Mouse (Mus musculus) ES-E14 (cell line): ENCODE data around the gene Adgre4. TPM values are rescaled to one million over a fixed set of nuclear protein-coding genes. Genes with fewer than 3 reads are reported as not detected.
"Not testable (repeated sequence)": the region's sequence is repeated elsewhere in the genome, so short reads cannot be mapped to it uniquely, and the experiment has no call there.

Experiments used
- DNase-seq: peaks from one replicate; pipeline ENCODE4 v3.0.0-alpha.2; 2013; ENCODE audit warnings: low read depth, low spot score
- H3K27ac ChIP-seq: 2 replicates; pipeline ENCODE4 v1.5.1; 2012; ENCODE audit warnings: low read depth, mild to moderate bottlenecking, low read length, moderate library complexity, mixed read lengths; ENCODE audit not compliant: poor library complexity, insufficient read depth, severe bottlenecking
- H3K36me3 ChIP-seq: 2 replicates; pipeline ENCODE4 v1.6.1; 2012; ENCODE audit warnings: mild to moderate bottlenecking, low read length, moderate library complexity, mixed read lengths; ENCODE audit not compliant: control insufficient read depth, poor library complexity, insufficient read depth, severe bottlenecking
- H3K4me1 ChIP-seq, 2 experiments: fragments of 150-350 bp in 1 of 2; sonication (generic) in 1 of 2; 2 replicates each; pipeline ENCODE4 v1.6.1; 2012; ENCODE audit warnings: low read length in 2 of 2, mild to moderate bottlenecking in 1 of 2, mixed read lengths in 1 of 2; ENCODE audit not compliant: control insufficient read depth in 2 of 2, insufficient read depth in 2 of 2, poor library complexity in 1 of 2
- H3K4me3 ChIP-seq, 2 experiments: fragments of 150-350 bp in 1 of 2; sonication (generic) in 1 of 2; 2 replicates each; pipeline ENCODE4 v1.5.1; 2012; ENCODE audit warnings: low read length in 2 of 2, low read depth in 1 of 2, mild to moderate bottlenecking in 1 of 2, mixed read lengths in 1 of 2; ENCODE audit not compliant: insufficient read depth in 1 of 2, poor library complexity in 1 of 2, severe bottlenecking in 1 of 2
- H3K9ac ChIP-seq: 2 replicates; pipeline ENCODE4 v1.6.1; 2012; ENCODE audit warnings: low read depth, mild to moderate bottlenecking, low read length, mixed read lengths; ENCODE audit not compliant: poor library complexity, insufficient read depth, severe bottlenecking
- H3K9me3 ChIP-seq: fragments of 150-350 bp; sonication (generic); 2 replicates; pipeline ENCODE4 v1.6.1; 2012; ENCODE audit warnings: low read depth, mild to moderate bottlenecking, low read length; ENCODE audit not compliant: control insufficient read depth, insufficient read depth
- CHD2 ChIP-seq: IDR thresholded peaks from 2 replicates; pipeline ENCODE4 v1.6.1; 2014; ENCODE audit warnings: mild to moderate bottlenecking, low read depth, low read length, inconsistent platforms
- HCFC1 ChIP-seq: IDR thresholded peaks from 2 replicates; pipeline ENCODE4 v1.6.1; 2012; ENCODE audit warnings: low read length, inconsistent platforms, borderline replicate concordance; ENCODE audit not compliant: insufficient read depth
- MAFK ChIP-seq: IDR thresholded peaks from 2 replicates; pipeline ENCODE4 v1.6.1; 2014; ENCODE audit warnings: mild to moderate bottlenecking, low read depth, low read length, inconsistent platforms; ENCODE audit not compliant: insufficient read depth
- ZC3H11A ChIP-seq: IDR thresholded peaks from 2 replicates; pipeline ENCODE4 v1.6.1; 2012; ENCODE audit warnings: low read depth, mild to moderate bottlenecking, inconsistent platforms, low read length, borderline replicate concordance
- ZNF384 ChIP-seq: IDR thresholded peaks from 2 replicates; pipeline ENCODE4 v1.6.1; 2012; ENCODE audit warnings: low read depth, low read length, inconsistent platforms
- in situ Hi-C, 2 experiments: fragments of 600-800 bp; cut with MboI; formaldehyde crosslinking; loops; one replicate each; pipeline ENCODE4 v1.15.1; 2025; ENCODE audit warnings: low sequenced_read_pairs in 2 of 2, inconsistent platforms in 1 of 2; ENCODE audit not compliant: unreplicated experiment in 2 of 2
- total RNA-seq: library from RNA; depleted of rRNA; stranded (reverse); fragments of 300-350 nt; gene quantifications from 2 replicates; pipeline ENCODE4 v1.2.3, GENCODE M21; 2012; rRNA removed

Gene Adgre4
- total RNA-seq, 1 experiment, result not detected

GRCm38 (mm10) chr17:55878636-55879369 lies 129.0 kb downstream of the Adgre4 start, which contains the start of gene Zfp119a:
Gene Zfp119a, minus strand, starts transcription at chr17:55878930.
- H3K36me3 ChIP-seq, H3K9me3 ChIP-seq, in situ Hi-C loops, H3K4me1 ChIP-seq: not testable (repeated sequence)
- H3K27ac ChIP-seq, result peak within 1 kb of the TSS; percentile 69
- DNase-seq, result peak; percentile 78
- H3K4me3 ChIP-seq, result peak within 1 kb of the TSS; percentile 82 to 98
- H3K9ac ChIP-seq, result peak within 1 kb of the TSS; percentile 85
- TF ChIP-seq CHD2, result peak; percentile 51; the same call in 1 of the 2 replicates
- peak; percentile 46; the same call in 1 of the 2 replicates for TF ChIP-seq HCFC1

DNA sequence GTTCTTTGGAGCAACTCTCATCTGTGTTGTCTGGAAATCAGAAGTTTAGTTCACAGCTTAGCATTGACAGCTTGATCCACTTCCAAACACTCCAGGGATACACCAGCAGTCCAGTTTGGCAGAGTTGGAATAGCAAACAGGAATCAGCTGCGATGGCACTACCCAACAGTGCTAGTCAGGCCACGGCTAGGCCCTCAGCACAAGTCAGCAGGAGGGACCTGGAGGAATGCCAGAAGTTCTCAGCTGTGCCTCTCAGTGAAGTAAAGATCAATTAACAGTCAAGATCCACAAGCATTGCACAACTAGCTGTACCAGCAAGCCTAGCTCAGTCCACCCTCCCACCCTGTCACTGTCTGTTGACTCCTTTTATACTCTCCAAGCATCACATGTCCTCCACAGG lies 133.8 kb downstream of the Adgre4 start:
- Histone ChIP-seq H3K36me3 (no peaks in the 10 kb centered on the region), H3K4me1 (peaks cover 0 to 3% of the 10 kb centered on the region in 2 experiments; a peak in 1 of 4 replicates), H3K4me3 (no peak overlapping the region), H3K9ac (no peak overlapping the region), H3K9me3 (no peaks in the 10 kb centered on the region), H3K27ac (no peak overlapping the region)
- no peak for DNase-seq
- in situ Hi-C loops, result no loop called here
- no peak for TF ChIP-seq ZC3H11A
- no peak for TF ChIP-seq ZNF384
- no peak for TF ChIP-seq MAFK
- TF ChIP-seq CHD2, result no peak
- TF ChIP-seq HCFC1, result no peak

- Histone ChIP-seq H3K27ac (no peak overlapping the region), H3K4me1 (peaks cover 0 to 3% of the 10 kb centered on the region in 2 experiments; a peak in 1 of 4 replicates), H3K9ac (no peak overlapping the region), H3K4me3 (no peak overlapping the region), H3K36me3 (no peaks in the 10 kb centered on the region), H3K9me3 (no peaks in the 10 kb centered on the region)
- in situ Hi-C loops, result no loop called here
- DNase-seq, result no peak
- TF ChIP-seq ZNF384, result no peak
- TF ChIP-seq HCFC1, result no peak
- TF ChIP-seq ZC3H11A, result no peak
Observed at GRCm38 (mm10) chr17:55884912-55885311, 135.1 kb downstream of the Adgre4 start.

DNA sequence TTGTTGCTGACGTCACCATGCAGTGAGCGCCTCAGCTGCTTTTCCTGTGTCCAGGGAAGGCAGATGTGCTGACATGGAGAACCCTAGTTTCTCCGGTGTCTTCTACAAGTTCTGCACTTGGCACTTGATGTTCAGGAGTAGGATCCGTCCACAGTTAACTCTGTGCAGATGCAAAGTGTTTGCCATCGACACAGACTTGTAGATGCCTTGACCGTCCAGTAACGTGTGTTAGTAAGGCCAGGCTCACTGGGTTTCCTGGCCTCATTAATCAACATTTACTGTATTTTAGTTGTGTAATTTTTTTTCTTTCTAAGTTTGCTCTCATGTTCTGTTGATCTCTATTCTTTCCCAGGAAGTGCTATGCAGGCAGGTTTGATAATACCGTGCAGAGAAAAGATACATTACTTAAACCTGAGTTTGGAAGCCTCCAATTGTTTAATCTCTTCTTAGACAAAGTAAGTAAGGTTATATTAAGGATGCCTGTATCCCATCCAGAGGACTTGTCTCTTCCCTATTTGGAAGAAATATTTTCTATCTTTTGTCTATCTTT lies 142.7 kb downstream of the Adgre4 start:
- H3K27ac ChIP-seq, H3K4me1 ChIP-seq, H3K36me3 ChIP-seq, DNase-seq, H3K9me3 ChIP-seq, in situ Hi-C loops: not testable (repeated sequence)
- Histone ChIP-seq H3K4me3 (peak overlapping the region; percentile 73 to 88), H3K9ac (peak overlapping the region; percentile 70)

- no peak for TF ChIP-seq MAFK
- no peak for TF ChIP-seq CHD2
- no peak for TF ChIP-seq HCFC1
- no peak for TF ChIP-seq ZNF384
- TF ChIP-seq ZC3H11A, result no peak
- Histone ChIP-seq H3K9ac (no peak overlapping the region), H3K9me3 (no peaks in the 10 kb centered on the region), H3K4me1 (no peaks in the 10 kb centered on the region), H3K27ac (no peak overlapping the region), H3K4me3 (no peak overlapping the region), H3K36me3 (no peaks in the 10 kb centered on the region; the same call in 1 of the 2 replicates)
- DNase-seq, result no peak
- in situ Hi-C loops, result no loop called here
Observed at GRCm38 (mm10) chr17:55903087-55903486, 153.3 kb downstream of the Adgre4 start.

Other genes starting within 250 kb of the Adgre4 start
- 0.05 TPM in 1 of 2 replicates, not detected in the other for gene Vmn2r118, start 124.8 kb upstream of the Adgre4 start, total RNA-seq
- gene Pot1b, start 37.4 kb upstream of the Adgre4 start, total RNA-seq, result 4.9 and 6.6 TPM in 2 replicates
- 4.2 and 5.4 TPM in 2 replicates for gene Zfp119a, start 128.9 kb downstream of the Adgre4 start, total RNA-seq
- gene Zfp959, start 142.1 kb downstream of the Adgre4 start, total RNA-seq, result 6.6 and 6.9 TPM in 2 replicates
- gene Zfp119b, start 199.5 kb downstream of the Adgre4 start, total RNA-seq, result 3.9 and 4.6 TPM in 2 replicates
- gene Ebi3, start 202.7 kb downstream of the Adgre4 start, total RNA-seq, result 0.49 and 0.74 TPM in 2 replicates
- gene Yju2, start 209.1 kb downstream of the Adgre4 start, total RNA-seq, result 14.0 and 14.7 TPM in 2 replicates
- 1.5 and 2.4 TPM in 2 replicates for gene Shd, start 220.5 kb downstream of the Adgre4 start, total RNA-seq
- gene Fsd1, start 236.5 kb downstream of the Adgre4 start, total RNA-seq, result 24.2 and 50.7 TPM in 2 replicates